Mouse (Mus musculus) adipocyte (in vitro differentiated cells): ENCODE data around the gene Hoxd13.

Source experiments
- DNase-seq: peaks from one replicate; pipeline ENCODE4 v3.0.0-alpha.2; 2016; ENCODE audit warnings: low spot score

Hoxd13 gene

GRCm38 (mm10) chr2:74708676-74709075, 40.6 kb downstream of the Hoxd13 start:
- DNase-seq, result peak; percentile 89

GRCm38 (mm10) chr2:74709465-74710419, 41.6 kb downstream of the Hoxd13 start:
- peak; percentile 53 for DNase-seq

- peak; percentile 83 for DNase-seq
These were observed 42.9 kb downstream of the Hoxd13 start for GRCm38 (mm10) chr2:74710929-74711543.

GRCm38 (mm10) chr2:74711721-74712621, 43.9 kb downstream of the Hoxd13 start, which contains the start of the genes Hoxd3 and Hoxd4:
Gene Hoxd3, plus strand, starts transcription at chr2:74711927.
Gene Hoxd4, plus strand, starts transcription at chr2:74711929.
- DNase-seq, result peak; percentile 89

GRCm38 (mm10) chr2:74713239-74714150, 45.4 kb downstream of the Hoxd13 start:
- peak; percentile 51 for DNase-seq

GRCm38 (mm10) chr2:74714156-74714789, 46.2 kb downstream of the Hoxd13 start:
- peak; percentile 93 for DNase-seq

GRCm38 (mm10) chr2:74714881-74715280, 46.8 kb downstream of the Hoxd13 start:
- DNase-seq, result peak; percentile 60

- DNase-seq, result peak; percentile 98
These were observed 47.6 kb downstream of the Hoxd13 start for GRCm38 (mm10) chr2:74715504-74716241.

GRCm38 (mm10) chr2:74720384-74720783, 52.3 kb downstream of the Hoxd13 start:
- no peak for DNase-seq

GRCm38 (mm10) chr2:74720955-74721491, 52.9 kb downstream of the Hoxd13 start:
- no peak for DNase-seq
